Mouse (Mus musculus): ENCODE measurements at regions not wholly inside any gene's neighbourhood (a gene's known extent, or its start where the extent isn't known, plus 50 kb on each side); places are given as distances from the start of the nearest gene placed in this dataset.

DNA sequence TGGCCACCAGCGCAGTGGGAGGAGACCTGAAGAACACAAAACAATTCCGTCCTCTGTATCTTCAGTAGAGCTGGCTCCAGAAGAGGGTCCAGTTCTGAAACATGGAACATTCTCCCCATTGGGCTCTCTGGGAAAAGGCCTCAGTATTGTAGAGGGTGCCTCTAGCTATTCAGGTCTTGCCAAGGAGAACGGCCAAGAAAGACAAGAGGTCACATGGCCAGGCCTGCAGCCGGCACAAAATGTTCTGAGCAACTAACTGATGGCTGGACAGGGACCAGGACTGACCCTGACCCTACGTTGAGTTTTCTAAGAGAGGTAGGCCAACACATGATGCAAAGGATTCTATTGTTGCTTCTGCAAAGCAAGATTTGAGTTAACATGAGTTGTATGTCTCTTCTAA, 67.3 kb upstream of the Lpp start:
- ATAC-seq (peak; percentile 45; the same call in 1 of the 2 replicates), DNase-seq (no peak)
- 79% methylated on average over 5 of the region's 5 CpGs for WGBS
- no peaks in the 10 kb centered on the region for H3K27me3 ChIP-seq (ENCODE audit: insufficient read depth, low read length)
- no peaks in the 10 kb centered on the region for H3K4me1 ChIP-seq (ENCODE audit: insufficient read depth)
- H3K4me3 ChIP-seq (ENCODE audit: low read depth, low read length), result no peak overlapping the region
- no peak overlapping the region for H3K27ac ChIP-seq (ENCODE audit: low read depth, low read length)
- TF ChIP-seq CTCF (IDR thresholded peaks at IDR 0.05; ENCODE audit: low read depth), result no peak
- no peaks in the 10 kb centered on the region for H3K9me3 ChIP-seq (ENCODE audit: low read length)
- no peaks in the 10 kb centered on the region for H3K36me3 ChIP-seq (ENCODE audit: insufficient read depth)
- no peak overlapping the region for H3K9ac ChIP-seq
- no peak overlapping the region for H3K4me2 ChIP-seq (ENCODE audit: low read depth)

DNA sequence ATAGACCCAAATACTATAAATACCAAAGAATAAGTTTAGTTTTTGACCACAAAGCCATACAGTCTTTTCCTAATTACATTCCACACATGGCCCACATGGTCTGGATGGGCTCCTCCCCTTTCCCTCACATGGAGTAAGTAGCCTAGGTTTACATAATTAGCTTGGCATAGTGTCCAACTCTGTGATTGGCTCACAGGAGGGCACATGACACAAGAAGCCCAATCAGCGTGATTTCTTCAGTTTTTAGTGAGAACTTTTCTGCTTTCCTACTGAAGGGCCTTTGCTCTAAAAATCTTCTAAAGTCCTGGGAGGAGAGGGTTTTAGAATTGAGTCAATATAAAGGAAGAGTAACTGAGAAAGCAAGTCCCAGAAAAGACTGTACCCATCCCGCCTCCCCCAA, 68.4 kb upstream of the Lpp start:
- H3K4me3 ChIP-seq (ENCODE audit: low read depth, low read length), result no peak overlapping the region
- 98% methylated on average over 2 of the region's 2 CpGs for WGBS
- H3K9me3 ChIP-seq (ENCODE audit: low read length), result no peaks in the 10 kb centered on the region
- TF ChIP-seq CTCF (IDR thresholded peaks at IDR 0.05; ENCODE audit: low read depth), result no peak
- H3K4me1 ChIP-seq (ENCODE audit: insufficient read depth), result no peaks in the 10 kb centered on the region
- H3K27me3 ChIP-seq (ENCODE audit: insufficient read depth, low read length), result no peaks in the 10 kb centered on the region
- no peak overlapping the region for H3K4me2 ChIP-seq (ENCODE audit: low read depth)
- H3K9ac ChIP-seq, result no peak overlapping the region
- H3K27ac ChIP-seq (ENCODE audit: low read depth, low read length), result no peak overlapping the region
- ATAC-seq (no peak), DNase-seq (no peak)
- H3K36me3 ChIP-seq (ENCODE audit: insufficient read depth), result no peaks in the 10 kb centered on the region

DNA sequence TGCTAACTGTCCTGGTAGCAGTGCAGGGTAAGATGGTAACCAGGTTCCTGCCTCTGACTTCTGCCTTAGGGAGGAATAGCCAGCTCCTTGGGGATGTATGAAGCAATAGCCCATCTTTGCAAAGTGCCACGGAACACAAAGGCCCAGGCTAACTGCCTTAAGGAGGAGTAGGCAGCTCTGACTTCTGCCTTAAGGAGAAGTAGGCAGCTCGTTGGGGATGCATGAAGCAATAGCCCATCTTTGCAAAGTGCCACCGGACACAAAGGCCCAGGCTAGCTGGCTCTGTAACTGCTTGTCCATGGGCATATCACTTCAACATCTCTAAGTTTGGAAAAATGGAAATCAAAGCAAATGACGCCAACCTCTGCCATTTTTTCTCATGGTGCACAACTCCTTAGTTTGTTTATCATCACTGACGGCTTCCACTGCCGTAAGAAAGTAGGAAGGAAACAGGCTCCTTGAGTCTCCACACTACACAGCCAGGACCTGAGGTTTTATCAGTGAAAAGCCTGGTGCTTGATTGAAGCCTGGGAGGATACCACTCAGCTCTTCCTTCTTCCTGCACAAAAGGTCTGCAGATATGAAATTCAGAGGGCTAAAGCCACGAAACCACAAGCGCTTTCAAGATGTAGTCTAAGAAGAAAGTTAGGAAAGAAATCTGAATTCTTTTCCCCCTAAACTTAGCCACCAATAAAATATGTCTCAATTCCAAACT, 74.4 kb upstream of the Lpp start:
- Histone ChIP-seq H3K36me3 (ENCODE audit: insufficient read depth) (no peaks in the 10 kb centered on the region), H3K9me3 (ENCODE audit: low read length) (no peaks in the 10 kb centered on the region), H3K4me2 (ENCODE audit: low read depth) (no peak overlapping the region), H3K27me3 (ENCODE audit: insufficient read depth, low read length) (no peaks in the 10 kb centered on the region), H3K4me3 (ENCODE audit: low read depth, low read length) (no peak overlapping the region), H3K4me1 (ENCODE audit: insufficient read depth) (no peaks in the 10 kb centered on the region), H3K27ac (ENCODE audit: low read depth, low read length) (no peak overlapping the region), H3K9ac (no peak overlapping the region)
- DNase-seq (no peak), ATAC-seq (no peak)
- 90% methylated on average over 8 of the region's 8 CpGs for WGBS
- TF ChIP-seq CTCF (IDR thresholded peaks at IDR 0.05; ENCODE audit: low read depth), result no peak

DNA sequence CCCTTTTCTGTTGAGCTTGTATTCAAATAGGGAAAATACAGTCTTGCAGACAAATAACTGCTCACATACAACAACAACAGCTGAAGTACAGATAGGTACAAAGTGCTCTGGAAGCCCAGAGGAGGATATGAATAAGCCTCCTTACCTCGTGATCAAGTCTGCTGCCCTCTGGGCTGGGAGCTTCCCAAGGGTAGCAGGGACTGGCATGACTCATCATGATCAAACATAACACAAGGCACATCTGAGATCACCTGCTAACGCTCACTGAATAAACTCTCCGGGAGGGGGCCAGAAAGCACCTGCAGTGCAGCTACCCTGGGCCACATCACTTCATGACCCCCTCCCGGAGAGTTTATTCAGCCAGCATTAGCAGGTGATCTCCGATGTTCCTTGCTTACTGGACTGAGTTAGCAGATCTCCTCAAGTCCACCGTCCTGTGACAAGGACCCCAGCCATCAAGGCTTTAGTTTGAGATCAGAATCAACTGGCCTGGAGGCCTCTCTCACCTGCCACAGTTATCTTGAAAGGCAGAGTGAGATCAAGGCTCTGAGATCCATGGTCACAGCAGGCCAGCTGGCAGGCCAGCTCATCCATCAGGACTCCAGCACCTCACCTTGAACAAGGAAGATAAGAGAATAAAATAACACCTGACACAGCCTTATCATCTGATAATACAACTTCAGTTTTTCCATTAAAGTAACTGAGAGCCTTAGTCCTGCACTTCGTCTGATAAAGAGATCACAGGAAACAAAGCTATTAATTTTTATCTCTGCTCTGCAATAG, 79.6 kb upstream of the Lpp start:
- no peak for TF ChIP-seq CTCF (IDR thresholded peaks at IDR 0.05; ENCODE audit: low read depth)
- WGBS, result 77% methylated on average over 7 of the region's 7 CpGs
- ATAC-seq, result no peak

DNA sequence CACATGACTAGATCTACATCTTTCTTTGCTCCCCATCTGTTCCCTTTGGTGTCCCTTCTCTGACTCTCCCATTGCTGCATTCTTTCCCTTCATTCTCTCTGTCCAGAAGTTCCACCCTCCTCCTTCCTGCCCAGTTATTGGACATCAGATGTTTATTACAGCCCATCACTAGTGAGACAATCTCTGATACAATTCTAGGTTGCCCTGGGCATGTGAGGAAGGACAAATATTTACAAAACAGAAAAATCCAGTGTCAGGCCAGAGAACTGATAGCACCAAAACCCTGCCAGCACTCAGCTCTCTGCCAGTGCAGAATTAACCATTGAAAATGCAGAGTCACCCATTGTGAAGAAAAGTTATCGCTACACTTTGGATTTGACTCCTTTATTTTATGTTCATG, 87.9 kb upstream of the Lpp start:
- no peak for TF ChIP-seq CTCF (IDR thresholded peaks at IDR 0.05; ENCODE audit: low read depth)
- Histone ChIP-seq H3K27me3 (ENCODE audit: insufficient read depth, low read length) (no peaks in the 10 kb centered on the region), H3K4me1 (ENCODE audit: insufficient read depth) (no peaks in the 10 kb centered on the region), H3K36me3 (ENCODE audit: insufficient read depth) (no peaks in the 10 kb centered on the region), H3K4me2 (ENCODE audit: low read depth) (no peak overlapping the region), H3K4me3 (ENCODE audit: low read depth, low read length) (no peak overlapping the region), H3K9me3 (ENCODE audit: low read length) (no peaks in the 10 kb centered on the region), H3K27ac (ENCODE audit: low read depth, low read length) (no peak overlapping the region), H3K9ac (no peak overlapping the region)
- ATAC-seq (no peak), DNase-seq (no peak)
- 90% methylated on average over 1 of the region's 1 CpGs for WGBS

More for the DNA sequence above, 79.6 kb upstream of the Lpp start:
- Histone ChIP-seq H3K4me3 (ENCODE audit: low read depth, low read length) (no peak overlapping the region), H3K9me3 (ENCODE audit: low read length) (no peaks in the 10 kb centered on the region), H3K4me1 (ENCODE audit: insufficient read depth) (no peaks in the 10 kb centered on the region), H3K9ac (no peak overlapping the region), H3K27me3 (ENCODE audit: insufficient read depth, low read length) (no peaks in the 10 kb centered on the region), H3K36me3 (ENCODE audit: insufficient read depth) (no peaks in the 10 kb centered on the region), H3K4me2 (ENCODE audit: low read depth) (no peak overlapping the region), H3K27ac (ENCODE audit: low read depth, low read length) (no peak overlapping the region)
- no peak for DNase-seq

DNA sequence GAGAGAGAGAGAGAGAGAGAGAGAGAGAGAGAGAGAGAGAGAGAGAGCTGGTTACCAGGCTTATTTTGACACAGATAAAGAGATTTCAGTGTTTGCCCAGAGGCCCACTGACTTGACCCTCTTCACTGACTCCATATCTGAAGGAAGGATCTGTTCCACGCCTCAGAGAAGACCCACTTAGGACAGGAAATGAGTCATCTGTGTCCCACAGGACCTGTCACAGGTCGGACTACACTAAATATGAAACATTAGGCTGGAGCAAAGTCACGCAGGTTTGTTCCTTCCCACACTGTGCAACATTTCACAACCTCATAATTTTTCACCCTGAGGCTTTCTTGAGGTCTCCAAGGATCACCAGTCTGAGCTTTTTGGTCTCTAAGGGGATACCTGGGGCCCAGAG, 96.5 kb upstream of the Lpp start:
- Histone ChIP-seq H3K27ac (ENCODE audit: low read depth, low read length) (no peak overlapping the region), H3K27me3 (ENCODE audit: insufficient read depth, low read length) (no peaks in the 10 kb centered on the region), H3K4me2 (ENCODE audit: low read depth) (no peak overlapping the region), H3K9me3 (ENCODE audit: low read length) (no peaks in the 10 kb centered on the region), H3K4me3 (ENCODE audit: low read depth, low read length) (no peak overlapping the region), H3K9ac (no peak overlapping the region), H3K36me3 (ENCODE audit: insufficient read depth) (no peaks in the 10 kb centered on the region), H3K4me1 (ENCODE audit: insufficient read depth) (no peaks in the 10 kb centered on the region)
- ATAC-seq (no peak), DNase-seq (no peak)
- TF ChIP-seq CTCF (IDR thresholded peaks at IDR 0.05; ENCODE audit: low read depth), result no peak
- 80% methylated on average over 3 of the region's 3 CpGs for WGBS

Data from forebrain, postnatal 0 days (tissue).